Mouse (Mus musculus) macrophage (primary cell): Measurements from ENCODE around the gene Flvcr1. TPM values are rescaled to one million over a fixed set of nuclear protein-coding genes. Genes with fewer than 3 reads are reported as not detected.

ENCODE experiments used
- polyA plus RNA-seq: library from polyadenylated mRNA; stranded (reverse); fragments of 250-400 nt; gene quantifications from 3 replicates; pipeline ENCODE4 v1.2.4, GENCODE M21; 2018; ENCODE audit warnings: inconsistent platforms

The Flvcr1 gene
- polyA plus RNA-seq, 1 experiment from 2014 or later = 74.7 TPM

Other genes with a start within 250 kb of the Flvcr1 start
- gene Rps6kc1, start 114.4 kb downstream of the Flvcr1 start, polyA plus RNA-seq = 16.6 to 20.5 TPM (median 19.7 TPM) in 3 replicates
- gene Angel2, start 101.0 kb downstream of the Flvcr1 start, polyA plus RNA-seq = 22.8 to 32.8 TPM (median 31.0 TPM) in 3 replicates
- 1.9 to 3.0 TPM (median 2.0 TPM) in 3 replicates for gene Vash2, start 46.9 kb downstream of the Flvcr1 start, polyA plus RNA-seq
- not detected in 3 replicates for gene Spata45, start 10.5 kb upstream of the Flvcr1 start, polyA plus RNA-seq
- gene Tatdn3, start 36.8 kb upstream of the Flvcr1 start, polyA plus RNA-seq = 7.7 to 13.2 TPM (median 7.9 TPM) in 3 replicates
- gene Nsl1, start 36.9 kb upstream of the Flvcr1 start, polyA plus RNA-seq = 1.1 to 7.5 TPM (median 2.4 TPM) in 3 replicates
- gene Batf3, start 71.7 kb upstream of the Flvcr1 start, polyA plus RNA-seq = 3.0 to 7.3 TPM (median 5.6 TPM) in 3 replicates
- not detected in 3 replicates for gene Fam71a, start 138.7 kb upstream of the Flvcr1 start, polyA plus RNA-seq
- 201 to 678 TPM (median 211 TPM) in 3 replicates for gene Atf3, start 191.9 kb upstream of the Flvcr1 start, polyA plus RNA-seq